Mouse (Mus musculus): ENCODE data around the gene Hspa1a. TPM values are rescaled to one million over a fixed set of nuclear protein-coding genes. Genes with fewer than 3 reads are reported as not detected.
"Not testable (repeated sequence)": the region's sequence is repeated elsewhere in the genome, so short reads cannot be mapped to it uniquely, and the experiment has no call there.

Hspa1a gene
- polyA plus RNA-seq (2012; ENCODE audit: insufficient read depth, low replicate concordance): 1.5 and 2.0 TPM in 2 replicates

GRCm38 (mm10) chr17:34972069-34972749, at the start of gene Hspa1a, which contains the start of gene Hspa1l:
Hspa1a (minus strand) TSS chr17:34972156.
Hspa1l (plus strand) TSS chr17:34972703.
- Histone ChIP-seq H3K27me3 (replicated peaks) (peaks cover 50% of the 10 kb centered on the region), H3K4me3 (replicated peaks) (peak within 1 kb of the TSS; percentile 90), H3K4me1 (peaks cover 22% of the 10 kb centered on the region)
- not testable (repeated sequence) for H3K9me3 ChIP-seq; H3K36me3 ChIP-seq (replicated peaks; ENCODE audit: low read length)

GRCm38 (mm10) chr17:35021163-35021808, 49.3 kb upstream of the Hspa1a start:
- Histone ChIP-seq H3K36me3 (replicated peaks; ENCODE audit: low read length) (peaks cover 16% of the 10 kb centered on the region), H3K4me1 (peaks cover 86% of the 10 kb centered on the region), H3K27me3 (replicated peaks) (peaks cover 15% of the 10 kb centered on the region), H3K9me3 (no peaks in the 10 kb centered on the region), H3K4me3 (replicated peaks) (peak overlapping the region; percentile 85)
- no peak for TF ChIP-seq GATA1 (IDR thresholded peaks at IDR 0.05; ENCODE audit: borderline replicate concordance, low read length)
- no peak for TF ChIP-seq FLI1 (IDR thresholded peaks at IDR 0.05; ENCODE audit: low read length)

DNA sequence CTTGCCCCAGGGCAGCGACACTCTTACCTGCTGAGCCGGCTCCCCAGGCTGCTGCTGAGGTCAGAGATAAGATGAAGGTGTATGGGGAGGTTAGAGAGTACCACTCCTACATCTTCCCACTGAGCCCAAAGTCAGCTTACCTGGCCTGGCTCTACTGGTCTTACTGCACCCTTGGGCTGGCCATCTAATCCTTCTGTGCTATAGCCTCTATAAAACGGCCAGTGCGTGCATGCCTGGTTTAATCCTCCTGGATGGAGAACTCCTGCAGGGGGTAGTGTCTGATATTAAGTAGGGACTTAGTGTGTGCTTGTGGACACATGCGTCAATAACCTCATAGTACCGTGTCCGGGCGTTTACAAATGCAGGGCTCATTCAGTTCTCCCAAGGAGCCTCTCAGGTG, 48.6 kb upstream of the Hspa1a start:
- Histone ChIP-seq H3K27me3 (replicated peaks) (peaks cover 15% of the 10 kb centered on the region), H3K4me3 (replicated peaks) (no peak overlapping the region), H3K4me1 (peaks cover 85% of the 10 kb centered on the region), H3K9me3 (no peaks in the 10 kb centered on the region), H3K36me3 (replicated peaks; ENCODE audit: low read length) (peaks cover 20% of the 10 kb centered on the region)
- TF ChIP-seq FLI1 (IDR thresholded peaks at IDR 0.05; ENCODE audit: low read length) (no peak), GATA1 (IDR thresholded peaks at IDR 0.05; ENCODE audit: borderline replicate concordance, low read length) (no peak)

GRCm38 (mm10) chr17:35019894-35020293, 47.9 kb upstream of the Hspa1a start:
- Histone ChIP-seq H3K4me1 (peaks cover 79% of the 10 kb centered on the region), H3K4me3 (replicated peaks) (no peak overlapping the region), H3K9me3 (no peaks in the 10 kb centered on the region), H3K36me3 (replicated peaks; ENCODE audit: low read length) (peaks cover 26% of the 10 kb centered on the region), H3K27me3 (replicated peaks) (peaks cover 15% of the 10 kb centered on the region)
- TF ChIP-seq FLI1 (IDR thresholded peaks at IDR 0.05; ENCODE audit: low read length) (no peak), GATA1 (IDR thresholded peaks at IDR 0.05; ENCODE audit: borderline replicate concordance, low read length) (no peak)

GRCm38 (mm10) chr17:35018171-35018570, 46.2 kb upstream of the Hspa1a start:
- Histone ChIP-seq H3K36me3 (replicated peaks; ENCODE audit: low read length) (peaks cover 44% of the 10 kb centered on the region), H3K27me3 (replicated peaks) (peaks cover 13% of the 10 kb centered on the region), H3K4me1 (peaks cover 61% of the 10 kb centered on the region)

GRCm38 (mm10) chr17:35017706-35018030, 45.7 kb upstream of the Hspa1a start:
- peaks cover 13% of the 10 kb centered on the region for H3K27me3 ChIP-seq (replicated peaks)
- TF ChIP-seq GATA1 (IDR thresholded peaks at IDR 0.05; ENCODE audit: borderline replicate concordance, low read length) (no peak), FLI1 (IDR thresholded peaks at IDR 0.05; ENCODE audit: low read length) (no peak)
- peaks cover 49% of the 10 kb centered on the region for H3K36me3 ChIP-seq (replicated peaks; ENCODE audit: low read length)
- no peaks in the 10 kb centered on the region for H3K9me3 ChIP-seq
- peaks cover 56% of the 10 kb centered on the region for H3K4me1 ChIP-seq
- no peak overlapping the region for H3K4me3 ChIP-seq (replicated peaks)

More at GRCm38 (mm10) chr17:35018171-35018570, 46.2 kb upstream of the Hspa1a start:
- Histone ChIP-seq H3K4me3 (replicated peaks) (no peak overlapping the region), H3K9me3 (no peaks in the 10 kb centered on the region)
- no peak for TF ChIP-seq GATA1 (IDR thresholded peaks at IDR 0.05; ENCODE audit: borderline replicate concordance, low read length)
- TF ChIP-seq FLI1 (IDR thresholded peaks at IDR 0.05; ENCODE audit: low read length): no peak

- TF ChIP-seq GATA1 (IDR thresholded peaks at IDR 0.05; ENCODE audit: borderline replicate concordance, low read length) (no peak), FLI1 (IDR thresholded peaks at IDR 0.05; ENCODE audit: low read length) (no peak)
- Histone ChIP-seq H3K4me3 (replicated peaks) (no peak overlapping the region), H3K9me3 (no peaks in the 10 kb centered on the region), H3K36me3 (replicated peaks; ENCODE audit: low read length) (peaks cover 55% of the 10 kb centered on the region), H3K27me3 (replicated peaks) (peaks cover 13% of the 10 kb centered on the region), H3K4me1 (peaks cover 56% of the 10 kb centered on the region)
Measured at GRCm38 (mm10) chr17:35016791-35017705, 45.1 kb upstream of the Hspa1a start.

DNA sequence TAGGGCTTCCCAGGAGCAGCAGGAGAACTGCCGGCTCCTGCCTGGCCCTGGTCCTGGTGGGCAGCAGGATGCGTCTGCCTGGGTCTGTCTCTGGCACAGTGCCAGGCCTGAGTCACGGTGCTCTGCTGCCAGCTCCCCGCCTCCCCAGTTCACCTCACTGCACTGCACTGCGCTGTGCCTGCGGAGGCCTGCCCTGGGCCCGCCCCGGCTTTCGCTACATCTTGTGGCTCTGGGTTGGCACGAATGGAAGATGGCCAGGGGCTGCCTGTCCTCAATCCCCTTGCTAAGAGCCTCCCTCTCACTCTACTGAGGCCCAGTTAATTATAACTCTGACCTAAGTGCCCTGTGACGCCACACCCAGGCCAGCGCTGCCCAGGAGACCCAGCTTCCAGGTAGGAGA, 44.4 kb upstream of the Hspa1a start, which contains the start of gene Vwa7:
TSS of gene Vwa7 (plus strand) at position 204 of the 400 bp plus-strand sequence.
- H3K36me3 ChIP-seq (replicated peaks; ENCODE audit: low read length): peaks cover 62% of the 10 kb centered on the region
- peaks cover 54% of the 10 kb centered on the region for H3K4me1 ChIP-seq
- H3K9me3 ChIP-seq: no peaks in the 10 kb centered on the region
- H3K4me3 ChIP-seq (replicated peaks): no peak within 1 kb of the TSS
- H3K27me3 ChIP-seq (replicated peaks): peaks cover 13% of the 10 kb centered on the region
- TF ChIP-seq GATA1 (IDR thresholded peaks at IDR 0.05; ENCODE audit: borderline replicate concordance, low read length) (no peak), FLI1 (IDR thresholded peaks at IDR 0.05; ENCODE audit: low read length) (no peak)

DNA sequence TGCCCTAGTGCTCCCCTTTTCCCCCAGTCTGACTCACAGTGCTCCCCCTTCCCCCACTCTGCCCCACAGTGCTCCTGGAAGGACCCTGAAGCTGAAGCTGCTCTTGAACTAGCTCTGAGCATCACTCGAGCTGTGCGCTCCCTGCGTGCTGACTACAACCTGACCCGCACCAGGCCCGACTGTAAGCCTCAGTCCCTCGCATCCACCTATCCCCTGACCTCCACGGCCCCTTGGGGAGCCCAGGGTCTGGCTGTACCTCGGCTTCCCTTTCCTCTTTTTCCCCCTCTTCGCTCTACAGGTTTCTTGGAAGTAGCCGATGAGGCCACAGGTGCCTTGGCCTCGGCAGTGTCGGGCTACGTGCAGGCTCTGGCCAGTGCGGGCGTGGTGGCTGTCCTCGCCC, 43.3 kb upstream of the Hspa1a start:
- peaks cover 48% of the 10 kb centered on the region for H3K4me1 ChIP-seq
- no peak for TF ChIP-seq GATA1 (IDR thresholded peaks at IDR 0.05; ENCODE audit: borderline replicate concordance, low read length)
- no peak for TF ChIP-seq FLI1 (IDR thresholded peaks at IDR 0.05; ENCODE audit: low read length)
- H3K4me3 ChIP-seq (replicated peaks): no peak overlapping the region
- no peaks in the 10 kb centered on the region for H3K9me3 ChIP-seq
- peaks cover 10% of the 10 kb centered on the region for H3K27me3 ChIP-seq (replicated peaks)
- H3K36me3 ChIP-seq (replicated peaks; ENCODE audit: low read length): peaks cover 72% of the 10 kb centered on the region

All from megakaryocyte, embryonic 14.5 days (primary cell).